Mouse (Mus musculus) T-cell, adult 2 months (primary cell): ENCODE measurements around the gene Cd209d.
"Not testable (repeated sequence)": the region's sequence is repeated elsewhere in the genome, so short reads cannot be mapped to it uniquely, and the experiment has no call there.

Source experiments
- DNase-seq: peaks from one replicate; pipeline ENCODE4 v3.0.0; 2022; ENCODE audit warnings: low spot score

Cd209d gene

DNA sequence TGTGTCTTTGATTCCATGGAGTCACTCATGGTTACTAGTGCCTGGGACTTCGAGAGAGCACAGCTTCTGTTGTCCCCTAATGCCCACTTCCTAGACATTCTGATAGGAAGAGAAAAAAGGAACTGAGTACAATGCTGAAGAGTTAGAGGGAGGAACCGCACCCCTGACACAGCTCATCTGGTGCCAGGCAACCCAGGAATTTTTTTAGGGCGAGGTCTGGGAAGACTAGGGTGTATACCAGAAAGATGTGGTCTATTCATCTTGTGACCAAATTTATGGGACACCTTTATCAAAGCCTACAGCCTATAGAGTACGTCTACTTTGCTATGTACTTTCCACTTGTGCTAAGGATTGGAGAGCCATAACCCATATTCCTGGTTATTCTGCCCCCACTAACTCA is at the start of gene Cd209d:
Gene Cd209d, minus strand, starts transcription at position 101 of the 400 bp plus-strand sequence.
- DNase-seq = no peak

DNA sequence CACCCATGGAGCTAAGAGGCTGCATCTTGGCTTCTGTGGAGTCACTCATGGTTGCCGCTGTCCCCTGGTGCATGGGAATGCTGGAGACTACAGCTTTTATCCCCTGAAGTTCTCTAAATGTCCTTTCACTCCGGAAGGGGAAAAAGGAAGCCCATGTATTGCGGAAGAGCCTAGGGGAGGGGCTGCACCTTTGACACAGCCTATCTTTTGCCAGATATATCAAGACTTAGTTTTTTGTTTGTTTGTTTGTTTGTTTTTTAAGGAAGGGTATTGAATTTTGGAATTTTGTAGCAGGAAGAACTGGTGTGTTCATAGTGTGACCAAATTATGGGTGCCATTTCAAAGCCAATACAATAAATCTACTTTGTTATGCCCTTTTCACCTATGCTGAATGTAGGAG is 48.4 kb upstream of the Cd209d start, which contains the start of gene Cd209b:
Gene Cd209b, minus strand, starts transcription at position 101 of the 400 bp plus-strand sequence.
- DNase-seq = no peak

GRCm38 (mm10) chr8:3876121-3876520 is 2.2 kb downstream of the Cd209d start:
- DNase-seq = no peak

DNA sequence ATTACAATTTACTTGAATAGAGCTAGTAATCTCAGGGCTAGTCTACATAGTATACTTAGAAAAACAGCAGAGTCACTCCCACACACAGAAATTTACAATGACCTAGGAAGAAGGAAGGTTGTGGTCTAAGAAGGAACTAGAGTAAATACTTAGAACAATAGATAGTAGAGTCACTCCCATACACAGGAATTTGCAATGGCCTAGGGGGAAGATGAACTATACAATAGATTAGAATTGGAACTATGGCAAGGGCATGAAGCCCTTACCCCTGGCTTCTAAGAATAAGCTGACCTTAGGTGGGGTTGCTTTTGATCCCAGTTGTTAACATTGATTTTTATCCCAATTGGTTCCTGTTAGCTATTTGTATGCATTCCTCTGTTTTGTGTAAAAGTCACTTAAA is 15.6 kb downstream of the Cd209d start:
- not testable (repeated sequence) for DNase-seq

- DNase-seq = no peak
Observed at GRCm38 (mm10) chr8:3854209-3854608, 24.1 kb downstream of the Cd209d start, which contains the start of gene Cd209e. Gene Cd209e, minus strand, starts transcription at chr8:3854309.
